Mouse (Mus musculus) E14TG2a.4 (cell line): ENCODE measurements around the gene Cxcr5.

Experiments used
- CTCF ChIP-seq: conservative IDR thresholded peaks from 2 replicates; pipeline ENCODE4 v1.5.1; 2014; ENCODE audit warnings: low read length
- NANOG ChIP-seq: IDR thresholded peaks from 2 replicates; pipeline ENCODE4 v1.6.1; 2014; ENCODE audit warnings: borderline replicate concordance, low read length, mixed read lengths
- POU5F1 ChIP-seq: IDR thresholded peaks from 2 replicates; pipeline ENCODE4 v1.6.1; 2014; ENCODE audit warnings: low read length, borderline replicate concordance

GRCm38 (mm10) chr9:44500638-44501175 lies 61.0 kb downstream of the Cxcr5 start:
- TF ChIP-seq CTCF (no peak), POU5F1 (no peak), NANOG (no peak)
